In genomic region chr19:3882214-3882613, GRCm38 (mm10) we compare ENCODE assay signal across 1 mouse cellular context.
TF ChIP-seq lines count a peak whose summit lies in the region.

No protein-coding gene starts in this region.

TF ChIP-seq in MEL, 35 proteins besides CTCF, POLR2A, EP300 and RAD21:
- TF ChIP-seq ZC3H11A (IDR thresholded peaks at IDR 0.05; ENCODE audit: low read depth, low read length) (no peak), KAT2A (conservative IDR thresholded peaks at IDR 0.05; ENCODE audit: low read depth, low read length) (no peak)
